Mouse (Mus musculus): ENCODE measurements around the gene Fgfr2.

Fgfr2 gene

GRCm38 (mm10) chr7:132712956-132713355, 410.2 kb downstream of the Fgfr2 start:
- DNase-seq = no peak

GRCm38 (mm10) chr7:132712044-132712708, 411.0 kb downstream of the Fgfr2 start:
- DNase-seq = no peak

- no peak for DNase-seq
These were observed 411.6 kb downstream of the Fgfr2 start for GRCm38 (mm10) chr7:132711579-132711978.

- DNase-seq = no peak
These were observed 418.0 kb downstream of the Fgfr2 start for GRCm38 (mm10) chr7:132705130-132705529.

GRCm38 (mm10) chr7:132704310-132704875, 418.8 kb downstream of the Fgfr2 start:
- DNase-seq = no peak

- no peak for DNase-seq
These were observed 419.4 kb downstream of the Fgfr2 start for GRCm38 (mm10) chr7:132703515-132704309.

GRCm38 (mm10) chr7:132702492-132703070, 420.6 kb downstream of the Fgfr2 start:
- no peak for DNase-seq

- no peak for DNase-seq
These were observed 421.1 kb downstream of the Fgfr2 start for GRCm38 (mm10) chr7:132702024-132702423.

GRCm38 (mm10) chr7:132701412-132701811, 421.7 kb downstream of the Fgfr2 start:
- no peak for DNase-seq

- no peak for DNase-seq
These were observed 423.0 kb downstream of the Fgfr2 start for GRCm38 (mm10) chr7:132700107-132700506.

- no peak for DNase-seq
These were observed 423.5 kb downstream of the Fgfr2 start for GRCm38 (mm10) chr7:132699639-132700038.

- no peak for DNase-seq
These were observed 424.0 kb downstream of the Fgfr2 start for GRCm38 (mm10) chr7:132699165-132699564.

GRCm38 (mm10) chr7:132698737-132699136, 424.4 kb downstream of the Fgfr2 start:
- no peak for DNase-seq

- DNase-seq = no peak
These were observed 425.8 kb downstream of the Fgfr2 start for GRCm38 (mm10) chr7:132697258-132697796.

- peak; percentile 59 for DNase-seq
These were observed 429.6 kb downstream of the Fgfr2 start for GRCm38 (mm10) chr7:132693561-132693960.

GRCm38 (mm10) chr7:132692719-132693118, 430.4 kb downstream of the Fgfr2 start:
- peak; percentile 70 for DNase-seq

GRCm38 (mm10) chr7:132690716-132691472, 432.3 kb downstream of the Fgfr2 start:
- no peak for DNase-seq

GRCm38 (mm10) chr7:132689722-132690121, 433.4 kb downstream of the Fgfr2 start:
- no peak for DNase-seq

GRCm38 (mm10) chr7:132688721-132689120, 434.4 kb downstream of the Fgfr2 start:
- DNase-seq = no peak

- DNase-seq = no peak
These were observed 435.3 kb downstream of the Fgfr2 start for GRCm38 (mm10) chr7:132687897-132688296.

GRCm38 (mm10) chr7:132686515-132686914, 436.6 kb downstream of the Fgfr2 start:
- DNase-seq = no peak

GRCm38 (mm10) chr7:132683923-132684322, 439.2 kb downstream of the Fgfr2 start:
- no peak for DNase-seq

GRCm38 (mm10) chr7:132682901-132683300, 440.2 kb downstream of the Fgfr2 start:
- no peak for DNase-seq

Measured in kidney, adult 18-20 months (tissue).